Mouse (Mus musculus): ENCODE data around the gene Klhl31. TPM values are rescaled to one million over a fixed set of nuclear protein-coding genes. Genes with fewer than 3 reads are reported as not detected.

Gene Klhl31
- 0.08 and 0.13 TPM in 2 replicates for polyA plus RNA-seq (2015; fragmentation: Nextera tagmentation; extraction: Ambion mirVana)

GRCm38 (mm10) chr9:77636450-77636951 is at the start of gene Klhl31:
Gene Klhl31 (plus strand): TSS chr9:77636500.
- no peak for ATAC-seq (replicated peaks)
- Histone ChIP-seq H3K4me3 (no peak within 1 kb of the TSS), H3K36me3 (no peaks in the 10 kb centered on the region), H3K27ac (replicated peaks) (no peak within 1 kb of the TSS), H3K4me1 (no peaks in the 10 kb centered on the region), H3K27me3 (no peaks in the 10 kb centered on the region), H3K9me3 (no peaks in the 10 kb centered on the region), H3K9ac (replicated peaks) (no peak within 1 kb of the TSS), H3K4me2 (replicated peaks) (no peak within 1 kb of the TSS)
- 68% methylated on average over 10 of the region's 10 CpGs for WGBS

- Histone ChIP-seq H3K9ac (replicated peaks) (no peak overlapping the region), H3K4me1 (peaks cover 8% of the 10 kb centered on the region; the same call in 1 of the 2 replicates), H3K27me3 (no peaks in the 10 kb centered on the region), H3K9me3 (no peaks in the 10 kb centered on the region), H3K36me3 (no peaks in the 10 kb centered on the region), H3K4me2 (replicated peaks) (no peak overlapping the region), H3K27ac (replicated peaks) (no peak overlapping the region), H3K4me3 (no peak overlapping the region)
- 15% methylated on average over 6 of the region's 6 CpGs for WGBS
- ATAC-seq (replicated peaks), result 0 out of 2 replicates have a peak, but pooled peaks have one; percentile 38
Observed at GRCm38 (mm10) chr9:77586806-77587591, 49.3 kb upstream of the Klhl31 start.

- no peak for ATAC-seq (replicated peaks)
- peaks cover 8% of the 10 kb centered on the region; the same call in 1 of the 2 replicates for H3K4me1 ChIP-seq
- H3K36me3 ChIP-seq, result no peaks in the 10 kb centered on the region
- no peak overlapping the region for H3K9ac ChIP-seq (replicated peaks)
- no peak overlapping the region for H3K4me3 ChIP-seq
- H3K27ac ChIP-seq (replicated peaks), result no peak overlapping the region
- WGBS, result 48% methylated on average over 7 of the region's 7 CpGs
- no peak overlapping the region for H3K4me2 ChIP-seq (replicated peaks)
- no peaks in the 10 kb centered on the region for H3K9me3 ChIP-seq
- H3K27me3 ChIP-seq, result no peaks in the 10 kb centered on the region
Observed at GRCm38 (mm10) chr9:77587616-77588015, 48.7 kb upstream of the Klhl31 start.

- Histone ChIP-seq H3K4me2 (replicated peaks) (no peak overlapping the region), H3K4me3 (no peak overlapping the region), H3K9ac (replicated peaks) (no peak overlapping the region), H3K36me3 (no peaks in the 10 kb centered on the region), H3K27me3 (no peaks in the 10 kb centered on the region), H3K27ac (replicated peaks) (0 out of 2 replicates have a peak overlapping the region, but pooled peaks have one; percentile 8), H3K4me1 (peaks cover 8% of the 10 kb centered on the region), H3K9me3 (no peaks in the 10 kb centered on the region)
- WGBS, result 7% methylated on average over 2 of the region's 2 CpGs
- ATAC-seq (replicated peaks), result peak; percentile 19; the same call in 1 of the 2 replicates
Observed at GRCm38 (mm10) chr9:77589496-77589895, 46.8 kb upstream of the Klhl31 start.

GRCm38 (mm10) chr9:77592423-77592822 is 43.9 kb upstream of the Klhl31 start:
- peaks cover 14% of the 10 kb centered on the region for H3K4me1 ChIP-seq
- no peak overlapping the region for H3K4me3 ChIP-seq
- no peaks in the 10 kb centered on the region for H3K36me3 ChIP-seq
- no peak overlapping the region for H3K9ac ChIP-seq (replicated peaks)
- no peaks in the 10 kb centered on the region for H3K27me3 ChIP-seq
- H3K27ac ChIP-seq (replicated peaks), result no peak overlapping the region
- ATAC-seq (replicated peaks), result no peak
- H3K9me3 ChIP-seq, result no peaks in the 10 kb centered on the region
- WGBS, result 29% methylated on average over 4 of the region's 4 CpGs
- no peak overlapping the region for H3K4me2 ChIP-seq (replicated peaks)

- Histone ChIP-seq H3K4me1 (peaks cover 11% of the 10 kb centered on the region), H3K9ac (replicated peaks) (no peak overlapping the region), H3K27ac (replicated peaks) (peak overlapping the region; percentile 52), H3K36me3 (no peaks in the 10 kb centered on the region), H3K9me3 (no peaks in the 10 kb centered on the region), H3K4me2 (replicated peaks) (peak overlapping the region; percentile 32), H3K27me3 (no peaks in the 10 kb centered on the region), H3K4me3 (peak overlapping the region; percentile 8; the same call in 1 of the 2 replicates)
- 6% methylated on average over 12 of the region's 12 CpGs for WGBS
- peak; percentile 60 for ATAC-seq (replicated peaks)
Observed at GRCm38 (mm10) chr9:77595006-77595626, 41.2 kb upstream of the Klhl31 start.

- Histone ChIP-seq H3K4me1 (peaks cover 11% of the 10 kb centered on the region), H3K9ac (replicated peaks) (no peak overlapping the region), H3K27me3 (no peaks in the 10 kb centered on the region), H3K4me3 (no peak overlapping the region), H3K9me3 (no peaks in the 10 kb centered on the region), H3K36me3 (no peaks in the 10 kb centered on the region), H3K4me2 (replicated peaks) (no peak overlapping the region), H3K27ac (replicated peaks) (no peak overlapping the region)
- WGBS, result 39% methylated on average over 7 of the region's 7 CpGs
- ATAC-seq (replicated peaks), result no peak; the same call in 1 of the 2 replicates
Observed at GRCm38 (mm10) chr9:77596355-77596754, 39.9 kb upstream of the Klhl31 start.

GRCm38 (mm10) chr9:77598560-77598959 is 37.7 kb upstream of the Klhl31 start:
- H3K36me3 ChIP-seq, result no peaks in the 10 kb centered on the region
- no peaks in the 10 kb centered on the region for H3K27me3 ChIP-seq
- no peak overlapping the region for H3K4me3 ChIP-seq
- WGBS, result 64% methylated on average over 3 of the region's 3 CpGs
- no peak overlapping the region for H3K27ac ChIP-seq (replicated peaks)
- H3K9ac ChIP-seq (replicated peaks), result no peak overlapping the region
- no peak for ATAC-seq (replicated peaks)
- no peaks in the 10 kb centered on the region for H3K9me3 ChIP-seq
- H3K4me2 ChIP-seq (replicated peaks), result no peak overlapping the region
- peaks cover 18% of the 10 kb centered on the region for H3K4me1 ChIP-seq

- Histone ChIP-seq H3K9ac (replicated peaks) (no peak overlapping the region), H3K36me3 (no peaks in the 10 kb centered on the region), H3K27ac (replicated peaks) (no peak overlapping the region), H3K4me3 (no peak overlapping the region), H3K27me3 (no peaks in the 10 kb centered on the region), H3K9me3 (no peaks in the 10 kb centered on the region), H3K4me1 (0 out of 2 replicates have a peak, but pooled peaks cover 7% of the 10 kb centered on the region), H3K4me2 (replicated peaks) (no peak overlapping the region)
- WGBS, result 67% methylated on average over 10 of the region's 10 CpGs
- no peak; the same call in 1 of the 2 replicates for ATAC-seq (replicated peaks)
Observed at GRCm38 (mm10) chr9:77602302-77603266, 33.7 kb upstream of the Klhl31 start.

GRCm38 (mm10) chr9:77603965-77604509 is 32.3 kb upstream of the Klhl31 start:
- H3K27ac ChIP-seq (replicated peaks), result no peak overlapping the region
- no peaks in the 10 kb centered on the region for H3K27me3 ChIP-seq
- H3K9ac ChIP-seq (replicated peaks), result no peak overlapping the region
- H3K36me3 ChIP-seq, result no peaks in the 10 kb centered on the region
- WGBS, result 88% methylated on average over 1 of the region's 1 CpGs
- ATAC-seq (replicated peaks), result no peak
- H3K4me1 ChIP-seq, result 0 out of 2 replicates have a peak, but pooled peaks cover 7% of the 10 kb centered on the region
- H3K4me2 ChIP-seq (replicated peaks), result no peak overlapping the region
- H3K9me3 ChIP-seq, result no peaks in the 10 kb centered on the region
- H3K4me3 ChIP-seq, result no peak overlapping the region

GRCm38 (mm10) chr9:77607295-77607694 is 29.0 kb upstream of the Klhl31 start:
- H3K27me3 ChIP-seq, result no peaks in the 10 kb centered on the region
- no peak for ATAC-seq (replicated peaks)
- no peaks in the 10 kb centered on the region for H3K36me3 ChIP-seq
- H3K4me3 ChIP-seq, result no peak overlapping the region
- no peak overlapping the region for H3K4me2 ChIP-seq (replicated peaks)
- H3K9me3 ChIP-seq, result no peaks in the 10 kb centered on the region
- H3K4me1 ChIP-seq, result 0 out of 2 replicates have a peak, but pooled peaks cover 6% of the 10 kb centered on the region
- H3K9ac ChIP-seq (replicated peaks), result no peak overlapping the region
- no peak overlapping the region for H3K27ac ChIP-seq (replicated peaks)
- 79% methylated on average over 6 of the region's 6 CpGs for WGBS
